Mouse (Mus musculus) heart, postnatal 0 days (tissue): ENCODE measurements at regions not wholly inside any gene's neighbourhood (a gene's known extent, or its start where the extent isn't known, plus 50 kb on each side); places are given as distances from the start of the nearest gene placed in this dataset.

ENCODE experiments used
- ATAC-seq: fragments of 200-750 bp; cut with Nextera tagmentation; 2 replicates; pipeline ENCODE4 v1.8.0; 2017; ENCODE audit warnings: low read depth, moderate number of reproducible peaks, moderate library complexity; ENCODE audit not compliant: insufficient read depth
- DNase-seq: peaks from one replicate; pipeline ENCODE4 v3.0.0-alpha.2; 2016; ENCODE audit warnings: low spot score
- H3K27ac ChIP-seq: fragments of 300-500 bp; sonication (generic); 2 replicates; pipeline ENCODE4 v1.5.1; 2014; ENCODE audit warnings: low read depth, mild to moderate bottlenecking
- H3K27me3 ChIP-seq: fragments of 300-500 bp; sonication (generic); 2 replicates; pipeline ENCODE4 v1.6.1; 2014; ENCODE audit warnings: low read length, mixed read lengths; ENCODE audit not compliant: control insufficient read depth, insufficient read depth
- H3K36me3 ChIP-seq: fragments of 300-500 bp; sonication (generic); replicated peaks from 2 replicates; pipeline ENCODE4 v1.6.1; 2014; ENCODE audit warnings: low read length, mixed read lengths; ENCODE audit not compliant: control insufficient read depth, insufficient read depth
- H3K4me1 ChIP-seq: fragments of 300-500 bp; sonication (generic); 2 replicates; pipeline ENCODE4 v1.6.1; 2014; ENCODE audit warnings: antibody characterized with exemption; ENCODE audit not compliant: control insufficient read depth, insufficient read depth
- H3K4me2 ChIP-seq: fragments of 300-500 bp; sonication (generic); 2 replicates; pipeline ENCODE4 v1.6.1; 2014; ENCODE audit warnings: low read depth, mild to moderate bottlenecking, low read length, moderate library complexity
- H3K4me3 ChIP-seq: fragments of 300-500 bp; sonication (generic); 2 replicates; pipeline ENCODE4 v1.5.1; 2014; ENCODE audit warnings: low read depth, low read length
- H3K9ac ChIP-seq: fragments of 300-500 bp; sonication (generic); replicated peaks from 2 replicates; pipeline ENCODE4 v1.6.1; 2014; ENCODE audit warnings: low read depth, low read length, mixed read lengths
- H3K9me3 ChIP-seq: fragments of 300-500 bp; sonication (generic); replicated peaks from 2 replicates; pipeline ENCODE4 v1.6.1; 2016; ENCODE audit warnings: low read length; ENCODE audit not compliant: control insufficient read depth
- CTCF ChIP-seq: IDR thresholded peaks from 2 replicates; pipeline ENCODE4 v1.5.1; 2016; ENCODE audit warnings: antibody characterized with exemption, control low read depth, low read depth
- EP300 ChIP-seq: IDR thresholded peaks from 2 replicates; pipeline ENCODE4 v1.6.1; 2016; ENCODE audit warnings: antibody characterized with exemption, low read depth
- WGBS: fragments of 180-500 bp; shearing (Covaris S2); extraction: QIAGEN DNeasy Blood & Tissue Kit; methylation state at CpG from one replicate; pipeline ENCODE4 v1.1.7; 2014; 5-methylcytosine and 5-hydroxymethylcytosine counted together

DNA sequence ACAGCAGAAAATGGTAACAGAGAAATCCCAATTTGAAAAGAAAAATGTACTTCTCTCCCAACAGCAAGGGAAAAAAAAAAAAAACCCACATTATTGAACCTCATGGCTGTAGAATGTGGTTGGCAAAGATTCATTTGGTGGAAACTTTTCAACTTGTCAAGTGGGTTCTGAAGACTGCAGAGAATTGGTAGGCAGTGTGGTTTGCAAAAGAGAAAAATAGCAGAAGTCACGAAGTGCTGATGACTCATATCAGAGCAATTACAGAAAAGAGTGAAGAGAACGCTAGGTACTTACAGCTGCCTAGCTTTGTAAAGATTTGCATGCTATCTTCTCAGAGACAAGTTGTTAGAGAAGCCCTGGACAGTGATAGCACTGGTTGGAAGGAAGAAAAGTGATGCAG, 1211.6 kb downstream of the Galc start:
- Histone ChIP-seq H3K36me3 (no peaks in the 10 kb centered on the region), H3K4me1 (no peaks in the 10 kb centered on the region), H3K9ac (no peak overlapping the region), H3K27me3 (no peaks in the 10 kb centered on the region), H3K9me3 (no peaks in the 10 kb centered on the region; the same call in 1 of the 2 replicates), H3K4me3 (no peak overlapping the region), H3K4me2 (no peak overlapping the region), H3K27ac (no peak overlapping the region)
- DNase-seq: no peak
- ATAC-seq: no peak
- WGBS: 30% methylated on average over 2 of the region's 2 CpGs
- TF ChIP-seq CTCF (no peak), EP300 (no peak)
